Mouse (Mus musculus) CH12.LX (cell line): ENCODE measurements at regions not wholly inside any gene's neighbourhood (a gene's known extent, or its start where the extent isn't known, plus 50 kb on each side); places are given as distances from the start of the nearest gene placed in this dataset.

Source experiments
- DNase-seq: peaks from one replicate; pipeline ENCODE4 v3.0.0-alpha.2; 2013; ENCODE audit errors: extremely low read depth
- H3K27ac ChIP-seq: 2 replicates; pipeline ENCODE4 v1.5.1; 2012; ENCODE audit warnings: low read depth, mild to moderate bottlenecking, control low read depth, moderate library complexity; ENCODE audit not compliant: insufficient read depth
- H3K27me3 ChIP-seq: replicated peaks from 2 replicates; pipeline ENCODE3; 2012; ENCODE audit warnings: inconsistent platforms
- H3K36me3 ChIP-seq, 2 experiments: replicated peaks in 1 of 2; 2 replicates each; pipeline versions ENCODE3 to v1.6.1; 2012; ENCODE audit warnings: inconsistent platforms in 1 of 2, low read length in 1 of 2, mild to moderate bottlenecking in 1 of 2, mixed read lengths in 1 of 2, moderate library complexity in 1 of 2; ENCODE audit not compliant: control insufficient read depth in 1 of 2, insufficient read depth in 1 of 2
- H3K4me1 ChIP-seq, 2 experiments: 2 replicates each; pipeline ENCODE4 v1.6.1; 2012; ENCODE audit warnings: inconsistent platforms in 1 of 2, moderate library complexity in 1 of 2; ENCODE audit not compliant: insufficient read depth in 2 of 2, control insufficient read depth in 1 of 2
- H3K4me2 ChIP-seq: 2 replicates; pipeline ENCODE4 v1.6.1; 2012; ENCODE audit warnings: low read depth, mild to moderate bottlenecking, control low read depth; ENCODE audit not compliant: poor library complexity, insufficient read depth, severe bottlenecking
- H3K4me3 ChIP-seq, 3 experiments: fragments of 150-350 bp in 1 of 3; sonication (generic) in 1 of 3; replicated peaks in 1 of 3; 2 replicates each; pipeline versions ENCODE3 to v1.5.1; 2011 to 2012; ENCODE audit warnings: low read depth in 2 of 3, low read length in 2 of 3, mild to moderate bottlenecking in 2 of 3, moderate library complexity in 2 of 3, control low read depth in 1 of 3, improper control_type of control experiment in 1 of 3, inconsistent platforms in 1 of 3, mixed read lengths in 1 of 3; ENCODE audit not compliant: poor library complexity in 1 of 3
- H3K79me2 ChIP-seq: replicated peaks from 2 replicates; pipeline ENCODE4 v1.6.1; 2012; ENCODE audit warnings: mild to moderate bottlenecking, moderate library complexity; ENCODE audit not compliant: control insufficient read depth, poor library complexity, insufficient read depth, severe bottlenecking; ENCODE audit errors: extremely low read depth
- H3K9ac ChIP-seq: 2 replicates; pipeline ENCODE4 v1.6.1; 2012; ENCODE audit warnings: low read depth, mild to moderate bottlenecking, control low read depth, moderate library complexity; ENCODE audit not compliant: insufficient read depth
- H3K9me3 ChIP-seq: replicated peaks from 2 replicates; pipeline ENCODE3; 2012; ENCODE audit warnings: low read length, inconsistent platforms, mixed read lengths
- BHLHE40 ChIP-seq: IDR thresholded peaks from 2 replicates; pipeline ENCODE4 v1.6.1; 2011; ENCODE audit warnings: mild to moderate bottlenecking, low read depth, low read length, improper control_type of control experiment
- CHD1 ChIP-seq: IDR thresholded peaks from 2 replicates; pipeline ENCODE4 v1.6.1; 2012; ENCODE audit warnings: low read depth, low read length, improper control_type of control experiment, inconsistent platforms
- CHD2 ChIP-seq: IDR thresholded peaks from 2 replicates; pipeline ENCODE4 v1.6.1; 2011; ENCODE audit warnings: low read length, improper control_type of control experiment
- CTCF ChIP-seq, 2 experiments: IDR thresholded peaks in 1 of 2; conservative IDR thresholded peaks in 1 of 2; 2 replicates each; pipeline ENCODE4 v1.5.1; 2011 to 2012; ENCODE audit warnings: low read depth in 2 of 2, low read length in 2 of 2, improper control_type of control experiment in 1 of 2, inconsistent platforms in 1 of 2, mild to moderate bottlenecking in 1 of 2, moderate library complexity in 1 of 2
- GABPA ChIP-seq: IDR thresholded peaks from 2 replicates; pipeline ENCODE4 v1.6.1; 2012; ENCODE audit warnings: low read depth, low read length, improper control_type of control experiment, inconsistent platforms; ENCODE audit not compliant: insufficient replicate concordance
- JUN ChIP-seq: IDR thresholded peaks from 2 replicates; pipeline ENCODE4 v1.6.1; 2011; ENCODE audit warnings: low read depth, mild to moderate bottlenecking, low read length, improper control_type of control experiment, moderate library complexity; ENCODE audit not compliant: insufficient read depth
- MAFK ChIP-seq: IDR thresholded peaks from 2 replicates; pipeline ENCODE4 v1.6.1; 2011; ENCODE audit warnings: low read length, improper control_type of control experiment; ENCODE audit not compliant: insufficient replicate concordance
- MAX ChIP-seq: IDR thresholded peaks from 2 replicates; pipeline ENCODE4 v1.6.1; 2011; ENCODE audit warnings: low read length, improper control_type of control experiment
- MEF2A ChIP-seq: IDR thresholded peaks from 2 replicates; pipeline ENCODE4 v1.6.1; 2014; ENCODE audit warnings: low read depth, mild to moderate bottlenecking, inconsistent platforms, low read length, improper control_type of control experiment, borderline replicate concordance
- MYC ChIP-seq: IDR thresholded peaks from 2 replicates; pipeline ENCODE4 v1.6.1; 2011; ENCODE audit warnings: low read depth, mild to moderate bottlenecking, improper control_type of control experiment, low read length
- NELFE ChIP-seq: IDR thresholded peaks from 2 replicates; pipeline ENCODE4 v1.6.1; 2011; ENCODE audit warnings: low read depth, low read length, improper control_type of control experiment
- NRF1 ChIP-seq: IDR thresholded peaks from 2 replicates; pipeline ENCODE4 v1.6.1; 2014; ENCODE audit warnings: low read depth, mild to moderate bottlenecking, inconsistent platforms, low read length, improper control_type of control experiment, moderate library complexity
- PAX5 ChIP-seq: IDR thresholded peaks from 2 replicates; pipeline ENCODE4 v1.6.1; 2012; ENCODE audit warnings: low read length, inconsistent platforms, mixed read lengths
- POLR2A ChIP-seq: IDR thresholded peaks from 2 replicates; pipeline ENCODE4 v1.6.1; 2011; ENCODE audit warnings: low read depth, mild to moderate bottlenecking, improper control_type of control experiment, low read length
- POLR2AphosphoS2 ChIP-seq: IDR thresholded peaks from 2 replicates; pipeline ENCODE4 v1.6.1; 2011; ENCODE audit warnings: low read depth, low read length, improper control_type of control experiment
- RAD21 ChIP-seq: IDR thresholded peaks from 2 replicates; pipeline ENCODE4 v1.6.1; 2011; ENCODE audit warnings: low read depth, mild to moderate bottlenecking, low read length, improper control_type of control experiment, moderate library complexity
- RCOR1 ChIP-seq: conservative IDR thresholded peaks from 2 replicates; pipeline ENCODE4 v1.6.1; 2012; ENCODE audit warnings: low read depth, mild to moderate bottlenecking, inconsistent platforms, low read length, improper control_type of control experiment
- SIN3A ChIP-seq: IDR thresholded peaks from 2 replicates; pipeline ENCODE4 v1.6.1; 2012; ENCODE audit warnings: low read length, improper control_type of control experiment, inconsistent platforms
- TBP ChIP-seq: conservative IDR thresholded peaks from 2 replicates; pipeline ENCODE4 v1.6.1; 2011; ENCODE audit warnings: low read depth, low read length, improper control_type of control experiment
- TCF12 ChIP-seq: IDR thresholded peaks from 2 replicates; pipeline ENCODE4 v1.6.1; 2014; ENCODE audit warnings: low read depth, mild to moderate bottlenecking, inconsistent platforms, low read length, improper control_type of control experiment
- USF1 ChIP-seq: IDR thresholded peaks from 2 replicates; pipeline ENCODE4 v1.6.1; 2014; ENCODE audit warnings: low read depth, mild to moderate bottlenecking, inconsistent platforms, low read length, improper control_type of control experiment
- ZC3H11A ChIP-seq: IDR thresholded peaks from 2 replicates; pipeline ENCODE4 v1.6.1; 2012; ENCODE audit warnings: low read depth, mild to moderate bottlenecking, inconsistent platforms, low read length, improper control_type of control experiment
- ZKSCAN1 ChIP-seq: IDR thresholded peaks from 2 replicates; pipeline ENCODE4 v1.6.1; 2012; ENCODE audit warnings: low read depth, inconsistent platforms, low read length, improper control_type of control experiment, borderline replicate concordance
- ZMIZ1 ChIP-seq: IDR thresholded peaks from 2 replicates; pipeline ENCODE4 v1.6.1; 2012; ENCODE audit warnings: low read depth, mild to moderate bottlenecking, inconsistent platforms, low read length, improper control_type of control experiment
- ZNF384 ChIP-seq: IDR thresholded peaks from 2 replicates; pipeline ENCODE4 v1.6.1; 2012; ENCODE audit warnings: low read depth, low read length, improper control_type of control experiment, inconsistent platforms
- dilution Hi-C: fragments of 300-500 bp; cut with MboI; formaldehyde crosslinking; loops from 2 replicates; pipeline ENCODE4 v1.14.3; 2020; ENCODE audit warnings: low sequenced_read_pairs; ENCODE audit not compliant: extremely low pct_unique_long_range_greater_than_20kb, extremely low pct_ligation_motif_present
- in situ Hi-C: fragments of 300-500 bp; cut with MboI; formaldehyde crosslinking; loops from 3 replicates; pipeline ENCODE4 v1.14.3; 2019; ENCODE audit warnings: low sequenced_read_pairs, low pct_ligation_motif_present, low pct_unique_long_range_greater_than_20kb, mixed read lengths

- Histone ChIP-seq H3K9ac (no peak overlapping the region), H3K9me3 (no peaks in the 10 kb centered on the region), H3K4me3 (no peak overlapping the region), H3K4me1 (peaks cover 3% of the 10 kb centered on the region in 2 experiments; a peak in 3 of 4 replicates), H3K4me2 (no peak overlapping the region), H3K79me2 (no peaks in the 10 kb centered on the region), H3K36me3 (no peaks in the 10 kb centered on the region), H3K27me3 (peaks cover 74% of the 10 kb centered on the region), H3K27ac (no peak overlapping the region)
- in situ Hi-C loops, result no loop called here
- no peak for DNase-seq
- dilution Hi-C loops, result no loop called here
- TF ChIP-seq CTCF (conservative IDR thresholded peaks at IDR 0.05 in 1 of 2, IDR thresholded peaks at IDR 0.05 in 1 of 2; ENCODE audit: low read depth in 2 of 2, low read length in 2 of 2) (no peak), TBP (no peak), CHD2 (no peak), POLR2A (no peak), ZMIZ1 (no peak), PAX5 (no peak), RAD21 (no peak), ZC3H11A (no peak), SIN3A (no peak), ZKSCAN1 (no peak), NRF1 (no peak), ZNF384 (no peak), USF1 (no peak), MEF2A (no peak), MAFK (no peak), JUN (no peak), NELFE (no peak), CHD1 (no peak)
Measured at GRCm38 (mm10) chr7:138567352-138567751, 169.8 kb upstream of the Tcerg1l start.

GRCm38 (mm10) chr7:138551629-138552028 is 154.1 kb upstream of the Tcerg1l start:
- dilution Hi-C loops, result no loop called here
- H3K4me1 ChIP-seq, result no peaks in the 10 kb centered on the region
- TF ChIP-seq BHLHE40 (no peak), MAFK (no peak), TBP (no peak), ZKSCAN1 (no peak), RAD21 (no peak), RCOR1 (no peak), TCF12 (no peak), USF1 (no peak), MAX (no peak), CHD1 (no peak), POLR2AphosphoS2 (no peak), MYC (no peak), MEF2A (no peak), GABPA (no peak), PAX5 (no peak)
- H3K4me2 ChIP-seq, result no peak overlapping the region
- no peak overlapping the region for H3K4me3 ChIP-seq
- no peaks in the 10 kb centered on the region for H3K79me2 ChIP-seq
- H3K36me3 ChIP-seq, result no peaks in the 10 kb centered on the region
- no peak overlapping the region for H3K27ac ChIP-seq
- in situ Hi-C loops, result no loop called here
- no peak overlapping the region for H3K9ac ChIP-seq
- H3K9me3 ChIP-seq, result no peaks in the 10 kb centered on the region
- peaks cover 93% of the 10 kb centered on the region for H3K27me3 ChIP-seq
- DNase-seq, result no peak
